Mouse (Mus musculus): Measurements from ENCODE around the gene Dvl1.

Gene Dvl1

DNA sequence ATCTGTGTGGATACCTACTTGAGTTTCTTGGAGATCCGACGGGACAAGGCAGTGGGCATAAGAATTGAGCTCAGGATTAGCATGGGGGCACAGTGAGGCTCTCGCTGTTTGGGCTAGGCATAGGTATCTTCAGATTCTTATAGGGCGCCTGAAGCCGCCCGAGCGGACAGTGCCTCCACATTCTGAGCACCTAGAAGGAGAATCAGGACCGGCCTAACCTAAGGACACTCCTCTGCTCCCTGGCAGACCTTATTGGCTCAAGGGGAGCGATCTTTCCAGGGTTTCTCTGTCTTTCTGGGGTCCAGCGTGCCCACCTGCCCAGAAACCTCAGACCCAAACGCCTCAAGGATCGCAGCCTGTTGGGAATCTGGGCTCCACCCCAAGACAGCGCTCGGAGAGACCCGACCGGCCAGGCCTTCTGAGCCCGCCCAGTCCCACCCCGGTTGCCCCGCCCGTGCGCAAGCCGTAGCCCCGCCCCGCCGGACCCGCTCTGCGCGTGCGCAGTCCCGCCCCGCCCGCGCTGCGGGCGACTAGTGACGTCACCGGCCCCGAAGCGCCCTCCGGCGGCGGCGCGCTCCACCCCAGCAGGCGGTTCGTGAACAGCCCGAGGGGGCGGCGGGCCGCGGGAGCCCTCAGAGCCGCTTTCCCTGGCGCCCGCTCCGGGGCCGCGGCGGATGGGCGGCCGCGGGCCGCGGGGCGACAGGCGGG, at the start of gene Dvl1:
Gene Dvl1 (plus strand): TSS at position 532 of the 708 bp plus-strand sequence.
- DNase-seq (ENCODE audit: low read depth, low spot score), result peak; percentile 93

DNA sequence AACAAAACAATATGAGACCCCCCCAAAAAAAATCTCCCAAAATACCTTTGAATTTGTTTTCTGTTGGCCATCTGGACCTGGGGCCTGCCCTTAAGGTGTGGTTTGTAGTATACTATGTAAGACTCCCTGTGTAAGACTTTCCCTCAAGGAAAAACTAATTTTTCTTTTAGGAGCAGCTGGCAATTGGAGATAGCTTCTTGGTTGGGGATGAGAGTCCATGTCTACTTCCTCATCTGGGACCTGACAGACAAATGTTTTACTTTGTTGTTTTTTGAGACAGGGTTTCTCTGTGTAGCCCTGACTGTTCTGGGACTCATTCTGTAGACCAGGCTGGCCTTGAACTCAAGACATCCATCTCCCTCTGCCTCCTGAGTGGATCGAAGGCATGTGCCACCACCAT, 45.1 kb upstream of the Dvl1 start:
- no peak for DNase-seq (ENCODE audit: low read depth, low spot score)

DNA sequence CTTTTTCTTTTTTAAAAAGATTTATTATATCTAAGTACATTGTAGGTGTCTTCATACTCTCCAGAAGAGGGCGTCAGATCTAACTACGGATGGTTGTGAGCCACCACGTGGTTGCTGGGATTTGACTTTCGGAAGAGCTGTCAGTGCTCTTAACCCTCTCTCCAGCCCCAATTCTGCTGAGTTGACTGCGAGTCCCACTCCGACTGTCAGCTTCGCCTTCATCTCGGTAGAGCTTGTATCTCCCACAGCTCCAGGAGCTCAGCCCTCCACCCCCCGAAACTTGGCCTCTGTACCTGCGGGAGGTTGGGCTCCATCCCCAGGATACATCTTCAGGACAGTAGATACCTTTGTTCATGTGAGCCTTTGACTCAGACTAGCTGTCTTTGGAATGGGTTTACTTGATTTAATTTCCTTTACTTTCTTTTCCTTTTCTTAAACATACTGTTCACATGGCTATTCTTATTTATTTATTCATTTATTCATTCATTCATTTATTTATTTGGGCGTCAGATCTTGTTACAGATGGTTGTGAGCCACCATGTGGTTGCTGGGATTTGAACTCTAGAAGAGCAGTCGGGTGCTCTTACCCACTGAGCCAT, 44.4 kb upstream of the Dvl1 start, which contains the start of gene Mrpl20:
Gene Mrpl20 (plus strand): TSS at position 138 of the 599 bp plus-strand sequence.
- DNase-seq (ENCODE audit: low read depth, low spot score), result peak; percentile 65

DNA sequence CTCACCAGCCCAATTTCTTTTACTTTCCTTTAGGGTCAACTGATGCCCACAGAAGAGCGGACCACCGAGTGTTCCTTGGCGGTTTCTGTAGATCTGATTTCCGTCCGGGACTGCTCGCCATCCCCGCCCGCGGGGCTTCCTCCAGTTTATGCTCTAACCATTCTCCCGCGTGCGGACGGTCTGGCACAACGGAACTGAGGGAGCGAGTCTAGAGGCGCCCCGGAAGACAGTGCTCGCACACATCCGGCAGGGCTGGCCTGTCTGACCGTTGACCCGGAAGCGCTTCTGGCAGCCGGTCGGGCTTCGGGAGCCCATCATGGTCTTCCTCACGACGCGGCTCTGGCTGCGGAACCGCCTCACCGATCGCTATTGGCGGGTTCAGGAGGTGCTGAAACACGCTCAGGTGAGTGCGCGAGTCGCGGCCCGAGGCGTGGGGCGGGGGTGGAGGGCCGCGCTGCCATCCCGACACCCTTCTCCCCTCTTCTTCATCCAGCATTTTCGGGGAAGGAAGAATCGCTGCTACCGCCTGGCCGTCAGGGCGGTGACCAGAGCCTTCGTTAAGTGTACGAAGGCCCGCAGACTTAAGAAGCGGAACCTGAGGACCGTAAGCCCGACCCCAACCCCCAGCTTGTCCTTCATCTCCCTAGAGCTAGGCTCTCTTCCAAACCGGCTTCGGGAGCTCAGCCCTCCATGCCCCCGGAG, 43.7 kb upstream of the Dvl1 start:
- peak; percentile 94 for DNase-seq (ENCODE audit: low read depth, low spot score)

DNA sequence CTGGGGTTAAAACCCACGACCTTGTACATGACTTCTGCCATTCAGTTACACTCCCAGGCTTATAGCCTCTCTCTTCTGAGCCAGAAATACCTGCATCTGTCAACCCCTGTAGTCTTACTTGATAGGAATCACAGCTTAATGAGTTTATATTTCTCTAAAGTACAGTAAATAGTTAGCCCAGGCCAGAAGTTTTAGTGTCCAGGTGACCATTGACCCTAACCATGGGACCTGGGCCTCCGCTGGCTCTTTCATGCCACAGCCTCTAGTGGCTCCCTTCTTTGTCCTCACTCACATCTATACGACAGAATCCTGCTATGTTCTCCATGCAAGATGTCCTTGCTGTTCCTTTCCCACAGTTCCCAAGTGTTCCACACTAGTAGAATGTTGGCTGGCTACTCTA, 39.4 kb upstream of the Dvl1 start:
- DNase-seq (ENCODE audit: low read depth, low spot score), result no peak

DNA sequence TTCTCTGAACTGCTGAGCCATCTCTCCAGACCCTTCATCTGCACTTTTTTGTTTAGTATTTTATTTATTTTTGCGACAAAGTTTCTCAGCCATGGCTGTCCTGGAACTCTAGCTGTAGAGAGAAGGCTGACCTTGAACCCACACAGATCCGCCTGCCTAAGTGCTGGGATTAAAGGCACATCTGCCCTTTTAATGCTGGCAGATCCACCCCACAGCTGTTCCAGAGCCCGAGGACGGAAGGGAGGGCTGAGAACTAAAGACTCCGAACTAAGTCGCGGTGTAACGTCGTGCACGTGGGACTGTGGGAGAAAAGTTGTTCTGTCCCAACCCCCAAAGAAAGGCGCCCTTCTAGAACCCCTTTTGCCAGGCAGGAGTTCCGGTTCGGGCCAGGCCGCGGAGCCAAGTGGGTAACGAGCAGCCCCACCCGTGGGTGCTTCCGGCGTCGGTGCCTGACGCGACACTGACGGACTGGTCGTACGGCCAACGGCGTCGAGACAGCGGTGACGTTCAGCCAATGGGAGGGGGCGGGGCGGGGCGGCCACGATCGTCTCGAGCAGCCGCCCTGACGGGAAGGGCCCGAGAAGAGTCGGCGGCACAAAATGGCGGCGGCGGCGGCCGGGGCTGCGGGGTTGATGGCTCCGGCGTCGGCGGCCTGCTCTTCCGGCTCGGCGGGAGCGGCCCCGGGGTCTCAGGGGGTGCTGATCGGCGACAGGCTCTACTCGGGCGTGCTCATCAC, 35.1 kb upstream of the Dvl1 start, which contains the start of gene Ccnl2:
Gene Ccnl2 (plus strand): TSS at position 561 of the 736 bp plus-strand sequence.
- DNase-seq (ENCODE audit: low read depth, low spot score), result peak; percentile 100

DNA sequence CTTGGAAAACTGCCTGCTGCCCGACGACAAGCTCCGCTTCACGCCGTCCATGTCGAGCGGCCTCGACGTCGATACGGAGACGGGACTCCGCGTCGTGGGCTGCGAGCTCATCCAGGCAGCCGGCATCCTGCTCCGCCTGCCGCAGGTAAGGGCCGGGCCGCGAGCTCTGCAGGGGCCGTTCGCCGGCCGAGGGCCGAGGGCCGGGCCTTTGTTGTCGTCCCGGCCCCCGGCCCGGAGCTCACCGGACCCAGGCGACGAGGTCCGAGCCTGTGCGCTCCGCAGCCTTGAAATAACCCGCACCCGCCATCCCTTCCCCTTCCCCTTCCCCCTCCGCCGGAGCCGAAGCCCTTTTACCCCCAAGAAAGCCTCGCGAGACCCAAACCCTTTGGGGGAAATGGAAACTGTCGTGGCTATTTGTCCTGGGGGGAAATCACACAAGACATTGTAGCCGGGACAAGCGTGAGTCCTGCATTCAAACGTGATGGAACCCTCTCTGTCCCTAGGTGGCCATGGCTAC, 34.5 kb upstream of the Dvl1 start:
- peak; percentile 45 for DNase-seq (ENCODE audit: low read depth, low spot score)

DNA sequence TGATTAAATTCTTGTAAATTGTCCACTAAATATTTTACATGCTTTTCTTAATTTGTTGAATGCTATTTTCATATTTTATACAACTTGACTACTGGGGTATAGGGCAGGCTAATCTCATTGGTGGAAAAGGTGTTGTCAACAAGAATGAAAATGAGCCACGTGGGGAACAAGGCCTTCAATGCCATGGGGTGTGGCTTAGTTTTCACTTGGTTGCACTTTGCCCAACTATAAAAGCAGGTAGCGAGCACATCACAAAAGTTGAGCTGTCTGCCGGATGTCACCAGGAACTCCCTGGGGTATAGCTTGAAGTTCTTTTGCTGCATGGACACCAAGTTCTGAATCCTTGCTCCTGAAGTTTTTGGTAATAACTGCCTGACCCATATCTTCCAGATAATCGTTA, 29.7 kb upstream of the Dvl1 start:
- DNase-seq (ENCODE audit: low read depth, low spot score), result no peak

DNA sequence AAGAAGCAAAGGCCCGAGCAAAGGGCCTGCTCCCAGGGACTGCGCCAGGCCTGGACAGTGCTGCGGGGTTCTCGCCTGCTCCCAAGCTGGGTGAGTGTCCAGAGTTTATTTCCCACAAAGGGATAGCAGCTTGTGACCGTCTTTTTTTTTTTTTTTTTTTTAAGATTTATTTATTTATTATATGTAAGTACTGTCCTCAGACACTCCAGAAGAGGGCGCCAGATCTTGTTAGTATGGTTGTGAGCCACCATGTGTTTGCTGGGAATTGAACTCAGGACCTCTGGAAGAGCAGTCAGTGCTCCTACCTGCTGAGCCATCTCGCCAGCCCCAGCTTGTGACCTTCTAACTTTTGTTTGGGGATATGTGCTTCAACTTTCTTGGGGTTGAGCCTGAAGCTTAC, 26.2 kb upstream of the Dvl1 start:
- DNase-seq (ENCODE audit: low read depth, low spot score), result peak; percentile 54

DNA sequence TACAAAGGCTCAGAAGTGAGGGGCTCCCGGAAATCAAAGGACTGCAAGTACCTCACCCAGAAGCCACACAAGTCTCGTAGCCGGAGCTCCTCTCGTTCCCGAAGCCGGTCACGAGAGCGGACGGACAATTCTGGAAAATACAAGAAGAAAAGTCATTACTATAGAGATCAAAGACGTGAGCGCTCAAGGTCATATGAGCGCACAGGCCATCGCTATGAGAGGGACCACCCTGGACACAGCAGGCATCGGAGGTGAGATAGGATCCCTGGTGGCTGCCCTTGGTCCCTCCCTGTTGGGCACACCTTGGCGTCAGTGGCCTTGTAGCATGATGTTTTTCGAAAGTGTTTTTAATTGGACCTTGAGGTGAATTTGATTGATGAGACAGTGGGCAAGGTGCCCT, 23.8 kb upstream of the Dvl1 start:
- DNase-seq (ENCODE audit: low read depth, low spot score), result no peak

DNA sequence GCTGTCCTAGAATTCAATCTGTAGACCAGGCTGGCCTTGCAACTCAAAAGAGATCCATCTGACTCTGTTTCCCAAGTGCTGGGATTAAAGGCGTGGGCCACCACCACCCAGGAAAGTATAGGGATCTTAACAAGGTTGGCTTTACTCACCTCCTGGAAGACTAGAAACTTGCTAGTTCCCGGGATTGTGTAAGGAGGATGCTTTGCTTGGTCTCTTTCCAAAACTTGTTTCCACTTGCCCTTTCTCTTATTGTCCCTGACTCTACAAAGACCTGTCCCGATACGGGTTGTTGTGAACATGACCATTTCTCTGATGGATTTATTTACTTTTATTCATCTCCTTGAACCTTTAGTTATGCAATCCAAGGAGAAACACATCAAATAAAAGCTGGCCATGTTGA, 17.3 kb upstream of the Dvl1 start:
- DNase-seq (ENCODE audit: low read depth, low spot score), result no peak

DNA sequence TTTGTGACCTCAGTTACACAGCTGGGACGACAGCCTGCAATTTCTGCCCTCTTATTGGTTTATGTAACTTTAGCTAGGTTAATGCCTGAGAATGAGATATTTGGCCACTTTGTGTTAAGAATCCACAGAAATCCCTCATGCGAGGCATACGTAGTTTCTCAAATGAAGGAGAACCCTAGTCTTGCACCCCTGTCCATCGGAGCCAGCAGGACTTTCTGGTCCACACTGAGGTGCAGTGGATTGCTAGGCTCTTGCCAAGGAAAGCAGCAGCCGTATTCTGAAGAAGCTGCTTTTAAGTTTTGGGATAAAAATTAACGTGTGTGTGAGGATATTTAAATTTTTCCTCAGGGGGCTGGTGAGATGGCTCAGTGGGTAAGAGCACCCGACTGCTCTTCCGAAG, 16.6 kb upstream of the Dvl1 start:
- peak; percentile 23 for DNase-seq (ENCODE audit: low read depth, low spot score)

DNA sequence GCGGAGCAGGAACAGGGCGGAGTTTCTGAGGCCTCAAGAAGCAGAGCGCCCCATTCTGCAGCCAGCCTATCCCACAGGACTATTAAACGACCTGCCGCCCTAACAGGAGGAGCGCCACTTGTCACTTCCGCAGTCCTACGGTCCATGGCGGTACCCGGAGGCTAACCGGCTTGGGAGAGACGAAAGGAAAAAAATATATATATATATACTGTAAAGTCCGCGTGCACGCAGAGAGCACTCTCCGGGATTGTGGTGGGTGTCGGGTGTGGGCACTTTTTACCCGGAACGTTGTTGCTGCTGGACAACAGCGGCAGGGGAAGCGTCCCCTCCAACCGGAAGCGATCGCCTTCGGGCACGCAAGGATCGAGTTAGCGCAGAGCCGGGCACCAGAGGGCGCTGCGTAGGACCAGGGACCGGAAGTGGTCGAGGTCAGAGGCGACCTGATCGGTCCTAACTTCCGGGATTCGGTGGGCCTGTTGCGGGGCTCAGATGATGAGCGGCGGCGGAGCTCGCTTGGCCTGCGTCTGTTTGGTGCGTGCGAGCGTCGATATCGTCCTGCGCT, 15.9 kb upstream of the Dvl1 start, which contains the start of gene Aurkaip1:
Gene Aurkaip1 (plus strand): TSS at position 68 of the 562 bp plus-strand sequence.
- DNase-seq (ENCODE audit: low read depth, low spot score), result peak; percentile 91

DNA sequence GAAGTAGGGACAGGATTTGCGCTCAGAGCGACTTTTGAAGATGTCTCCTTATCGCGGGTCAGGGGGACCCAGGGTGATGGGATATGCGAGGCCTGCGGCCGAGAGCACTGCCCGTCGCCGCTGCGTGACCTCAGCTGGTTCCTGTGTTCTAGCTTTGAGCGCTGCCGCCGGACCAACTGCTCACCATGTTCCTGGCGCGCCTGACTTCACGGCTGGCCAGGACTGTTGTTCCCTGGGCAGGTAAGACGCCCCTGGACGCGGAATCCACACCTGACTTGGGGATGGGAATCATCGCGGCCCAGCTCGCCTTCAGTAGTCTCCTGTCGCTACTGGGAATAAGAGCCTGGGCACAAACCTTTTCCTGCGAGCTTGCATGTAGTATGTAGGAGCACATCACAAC, 15.4 kb upstream of the Dvl1 start:
- no peak for DNase-seq (ENCODE audit: low read depth, low spot score)

DNA sequence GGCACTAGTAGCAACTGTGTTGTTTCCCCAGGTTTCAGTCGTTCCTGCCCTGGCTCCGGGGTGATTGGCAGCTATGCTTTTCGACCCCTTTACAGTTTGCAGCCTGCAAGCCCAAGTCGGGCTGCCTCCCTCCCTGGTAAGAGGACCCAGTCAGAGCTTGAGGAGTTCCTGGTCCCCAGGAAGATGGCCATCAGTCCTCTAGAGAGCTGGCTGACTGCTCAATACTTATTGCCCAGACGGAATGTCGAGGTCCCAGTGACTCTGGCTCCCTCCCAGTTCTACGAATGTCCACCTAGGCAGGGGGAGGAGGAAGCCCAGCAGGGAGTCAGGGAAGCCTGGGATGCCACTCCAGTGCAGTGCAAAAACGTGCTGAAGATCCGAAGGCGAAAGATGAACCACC, 14.9 kb upstream of the Dvl1 start:
- no peak for DNase-seq (ENCODE audit: low read depth, low spot score)

DNA sequence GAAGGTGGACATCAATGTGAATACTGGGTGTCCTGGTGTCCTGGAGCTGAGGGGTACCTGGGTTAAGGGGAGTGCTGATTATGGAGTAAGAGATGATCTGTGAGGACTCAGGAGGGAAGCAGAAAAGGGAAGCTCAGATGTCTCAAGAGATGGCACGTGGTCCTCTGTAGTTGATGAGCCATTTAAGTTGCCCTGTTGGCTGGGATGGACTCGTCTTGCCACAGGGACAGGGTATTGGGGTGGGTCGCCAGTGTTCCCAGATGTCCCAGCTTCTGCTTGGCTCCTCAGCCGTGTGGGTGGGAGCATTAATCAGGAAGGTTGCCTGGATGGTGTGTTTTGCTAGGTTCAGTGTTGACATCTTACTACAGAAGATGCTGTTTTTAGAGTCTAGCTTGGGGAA, 14.0 kb upstream of the Dvl1 start:
- DNase-seq (ENCODE audit: low read depth, low spot score), result no peak

DNA sequence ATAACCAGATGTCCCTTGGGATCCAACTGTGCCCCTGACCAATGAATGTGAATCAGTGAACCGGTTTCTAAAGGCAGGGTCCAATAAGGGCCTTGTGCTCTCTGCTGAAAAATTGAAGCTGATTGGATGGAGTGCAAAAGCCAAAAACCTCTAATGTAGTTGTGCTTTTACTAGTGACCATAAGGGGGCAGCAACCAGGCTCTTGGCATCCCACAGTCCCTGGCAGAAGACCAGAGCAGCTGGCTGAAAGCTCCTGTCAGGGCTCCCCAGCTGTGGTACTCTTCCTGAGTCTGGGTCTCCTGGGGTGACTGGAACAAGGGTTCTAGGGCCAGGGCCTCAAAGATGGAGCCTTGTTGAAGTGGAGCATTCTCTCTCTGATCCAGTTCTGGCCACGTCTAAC, 13.4 kb upstream of the Dvl1 start:
- peak; percentile 78 for DNase-seq (ENCODE audit: low read depth, low spot score)

DNA sequence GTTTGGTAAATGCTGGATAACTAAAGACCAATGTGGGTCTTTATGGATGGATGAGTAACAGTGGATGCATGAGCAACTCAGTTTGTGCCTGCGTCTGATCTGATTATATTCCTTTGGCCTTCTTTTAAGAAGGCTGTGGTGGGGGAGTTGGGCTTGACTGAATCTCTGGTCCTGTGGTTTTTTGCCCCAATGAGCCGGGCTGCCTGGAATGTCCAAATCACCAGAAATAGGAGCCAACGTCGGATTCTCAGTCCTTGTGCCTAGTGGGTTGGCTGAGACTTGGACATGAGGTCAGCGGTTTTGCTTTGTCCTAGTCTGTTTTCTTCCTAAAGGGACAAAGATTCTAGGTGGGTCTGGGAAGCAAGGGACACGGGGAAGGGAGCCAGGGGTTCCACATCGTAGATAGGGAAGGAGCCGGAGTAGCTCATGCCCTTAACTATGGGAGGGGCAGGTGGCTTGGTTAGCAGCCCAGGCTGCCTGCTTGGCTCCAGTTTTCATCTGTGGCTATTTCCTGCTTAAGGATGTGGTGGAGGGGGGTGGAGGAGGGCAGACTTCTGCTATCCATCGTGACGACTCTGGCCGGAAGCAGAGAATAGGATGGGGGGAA, 9.7 kb upstream of the Dvl1 start:
- no peak for DNase-seq (ENCODE audit: low read depth, low spot score)

DNA sequence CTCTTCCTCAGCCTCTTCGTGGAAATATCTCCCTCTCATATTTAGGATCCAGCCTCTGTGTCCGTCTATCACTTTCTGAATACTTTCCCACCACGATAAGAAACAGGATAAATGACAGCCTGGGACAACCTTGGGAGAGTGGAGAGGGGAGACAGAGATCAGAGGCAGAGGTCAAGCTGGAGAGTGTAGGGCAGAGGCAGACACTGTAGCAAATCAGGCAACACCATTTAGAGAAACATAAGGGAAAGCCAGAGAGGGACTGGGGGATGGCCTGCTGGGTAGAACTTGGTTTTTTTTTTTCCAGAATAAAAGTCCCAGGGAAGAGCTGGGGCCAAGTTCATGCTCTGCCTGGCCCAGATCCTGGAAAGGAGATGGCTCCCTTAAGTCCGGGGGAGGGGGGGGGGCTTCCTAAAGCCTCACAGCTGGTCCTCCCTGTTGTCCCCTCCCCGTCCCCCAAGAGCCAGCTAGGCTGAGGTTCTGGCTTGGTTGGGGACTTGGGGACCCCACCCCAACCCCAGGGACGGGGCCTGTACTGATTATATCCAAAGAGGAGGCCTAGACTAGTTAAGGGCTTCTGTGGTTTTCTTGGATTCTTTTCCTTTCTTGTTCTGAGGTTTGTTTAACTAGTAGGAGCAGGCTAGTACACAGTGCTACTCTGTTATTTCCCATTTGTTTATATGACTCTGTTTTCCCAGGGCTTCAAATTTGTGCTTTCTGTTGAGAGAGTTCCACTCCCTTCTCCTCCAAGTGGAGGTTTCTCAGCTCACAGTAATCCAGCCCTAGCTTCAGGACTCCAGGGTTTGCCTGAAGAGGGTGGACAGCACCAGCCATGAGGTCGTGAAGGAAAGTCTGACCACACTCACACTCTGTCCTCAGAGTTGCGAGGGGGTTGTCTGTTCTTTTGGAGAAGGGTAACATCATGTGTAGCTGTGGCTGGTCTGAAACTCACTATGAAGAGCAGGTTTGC, 8.7 kb upstream of the Dvl1 start:
- DNase-seq (ENCODE audit: low read depth, low spot score), result no peak

DNA sequence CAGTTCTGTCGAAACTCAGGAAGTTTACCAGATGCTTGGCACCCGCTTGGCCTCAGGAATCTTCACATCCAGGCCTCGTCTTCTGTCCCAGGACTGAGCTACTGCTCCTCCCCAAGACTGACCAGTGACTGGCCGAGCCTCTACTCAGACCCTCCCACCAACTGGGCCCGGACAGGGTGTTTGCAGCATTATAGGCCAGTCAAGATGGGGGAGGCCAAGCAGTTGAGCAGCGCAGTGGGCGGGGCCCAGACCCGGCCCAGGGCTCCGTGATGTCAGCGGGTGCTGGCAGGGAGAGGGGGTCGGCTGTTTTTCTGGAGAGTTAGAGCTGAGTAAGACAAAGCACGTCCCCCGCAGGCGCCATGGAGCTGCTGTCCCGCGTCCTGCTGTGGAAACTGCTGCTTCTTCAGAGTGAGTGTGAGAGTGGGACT, 7.7 kb upstream of the Dvl1 start, which contains the start of gene Mxra8:
Gene Mxra8 (plus strand): TSS at position 198 of the 428 bp plus-strand sequence.
- no peak for DNase-seq (ENCODE audit: low read depth, low spot score)
